Mouse (Mus musculus): ENCODE measurements at regions not wholly inside any gene's neighbourhood (a gene's known extent, or its start where the extent isn't known, plus 50 kb on each side); places are given as distances from the start of the nearest gene placed in this dataset.

DNA sequence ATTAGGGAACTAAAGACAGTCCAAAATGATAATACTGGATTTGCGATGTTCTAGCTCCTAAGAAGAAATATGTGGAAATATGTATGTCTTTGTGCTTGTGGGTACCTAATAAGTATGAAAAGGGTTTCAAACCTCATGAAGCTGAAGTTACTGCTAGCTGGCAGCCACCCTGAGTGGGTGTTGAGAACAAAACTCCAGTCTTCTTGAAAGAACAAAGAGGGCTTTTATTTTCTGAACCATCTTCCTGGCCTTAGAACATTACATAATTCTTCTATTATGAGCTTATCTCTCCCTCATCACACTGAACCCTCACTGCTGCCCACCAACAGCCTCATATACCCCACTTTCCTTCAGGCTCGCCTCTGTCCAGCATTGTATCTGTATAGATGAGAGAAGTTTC is 905.6 kb upstream of the Slc10a2 start:
- DNase-seq: no peak
- intact Hi-C loops (cut with DNase I): no loop called here

DNA sequence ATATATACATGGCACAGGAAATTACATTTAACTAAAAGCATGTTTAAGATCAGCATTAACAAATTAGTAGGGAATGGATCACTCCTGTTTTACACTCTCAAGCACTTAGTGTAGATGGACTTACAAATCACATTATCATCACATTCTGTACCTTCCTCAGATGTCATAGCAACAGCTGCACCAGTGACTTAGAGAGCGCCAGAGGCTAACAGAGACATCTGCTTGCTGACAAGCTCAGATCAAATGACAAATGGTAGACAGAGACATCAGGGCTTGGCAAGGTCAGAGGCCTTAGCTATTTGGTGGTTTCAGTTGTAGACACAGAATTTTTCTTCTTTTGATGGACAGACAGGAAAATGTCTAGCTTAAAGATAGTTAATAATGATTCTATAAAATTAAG is 897.5 kb upstream of the Slc10a2 start:
- intact Hi-C loops (cut with DNase I): no loop called here
- DNase-seq: no peak

DNA sequence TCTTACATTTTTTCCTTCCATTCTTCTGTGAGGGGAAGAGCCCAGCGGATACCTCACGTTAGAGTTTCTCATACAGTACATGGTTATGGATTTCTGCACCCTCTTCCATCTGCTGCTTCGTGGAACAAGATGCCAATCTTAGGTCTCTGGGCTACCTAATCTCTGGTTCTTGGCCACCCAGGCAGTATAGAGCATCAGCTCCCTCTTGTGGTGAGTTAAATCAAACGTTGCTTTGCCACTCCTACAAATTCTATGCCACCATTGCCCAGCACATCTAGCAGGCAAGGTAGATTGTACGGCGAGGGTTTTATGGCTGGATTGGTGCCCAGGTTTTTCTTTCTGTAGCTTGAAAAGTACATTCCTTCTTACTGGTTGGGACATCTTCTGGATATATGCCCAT is 889.7 kb upstream of the Slc10a2 start:
- intact Hi-C loops (cut with DNase I): loop anchor here (10.0 kb wide), 1 partner anchor 700 kb away; no protein-coding TSS in a partner anchor
- DNase-seq: no peak

DNA sequence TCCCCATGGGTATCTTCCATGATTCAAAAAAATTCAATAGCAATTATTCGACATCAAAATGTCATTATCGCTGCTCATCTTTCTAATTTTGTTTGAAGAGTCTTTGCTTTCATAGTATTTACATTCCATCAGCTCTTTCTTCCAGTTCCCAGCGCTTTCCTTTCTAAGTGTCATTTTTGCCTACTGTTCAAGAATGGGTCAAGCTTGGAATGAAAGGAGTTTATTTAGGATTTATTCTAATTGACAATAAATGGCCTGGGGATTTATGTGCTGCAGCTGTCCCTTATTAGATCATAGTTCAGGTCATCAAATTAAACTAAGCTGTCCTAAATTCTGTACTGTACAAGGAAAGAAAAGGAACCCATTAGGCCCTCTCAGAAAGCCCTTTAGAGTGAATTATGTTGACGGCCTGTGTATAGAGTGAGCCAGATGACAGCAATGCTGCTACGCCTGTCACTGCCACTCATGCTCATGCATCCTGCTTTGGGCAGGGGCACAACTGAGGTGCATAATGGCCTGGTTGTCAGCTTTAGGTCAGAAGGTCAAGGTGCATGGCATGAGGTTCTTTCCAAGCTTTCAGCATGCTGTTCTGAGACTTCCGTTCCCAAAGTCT is 860.4 kb upstream of the Slc10a2 start:
- intact Hi-C loops (cut with DNase I): no loop called here
- no peak for DNase-seq

DNA sequence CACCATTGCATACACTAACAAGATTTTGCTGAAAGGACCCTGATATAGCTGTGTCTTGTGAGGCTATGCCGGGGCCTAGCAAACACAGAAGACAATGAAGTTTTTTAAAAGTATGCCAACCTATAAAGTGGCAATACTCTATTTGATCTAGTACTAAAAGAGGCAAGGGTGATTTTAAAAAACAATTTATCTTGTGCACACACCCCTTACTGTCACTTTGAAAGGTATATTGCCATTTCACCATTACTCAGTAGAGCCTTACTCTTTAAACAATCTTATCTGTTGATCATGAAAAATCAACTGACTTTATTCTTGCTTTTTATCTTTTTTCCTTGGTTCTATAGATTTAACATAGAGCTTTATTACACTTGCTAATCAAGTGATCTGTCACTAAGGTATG is 859.1 kb upstream of the Slc10a2 start:
- intact Hi-C loops (cut with DNase I): no loop called here
- no peak for DNase-seq

DNA sequence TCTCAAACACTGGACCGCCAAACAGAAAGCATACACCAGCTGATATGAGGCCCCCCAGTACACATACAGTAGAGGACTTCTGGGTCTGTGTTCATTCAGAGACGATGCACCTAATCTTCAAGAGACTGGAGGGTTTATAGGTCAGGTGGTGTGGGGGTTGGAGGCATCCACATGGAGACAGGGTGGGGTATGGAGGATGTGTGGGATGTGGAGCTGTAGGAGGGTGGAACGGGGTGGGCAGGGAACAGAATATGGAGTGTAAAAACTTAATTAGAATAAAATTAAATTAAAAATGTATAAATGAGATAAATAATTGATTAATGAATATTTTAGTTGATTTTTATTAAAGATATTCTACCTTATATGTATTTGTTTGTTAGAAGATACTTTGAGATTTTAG is 832.9 kb upstream of the Slc10a2 start:
- no peak for DNase-seq
- intact Hi-C loops (cut with DNase I): no loop called here

DNA sequence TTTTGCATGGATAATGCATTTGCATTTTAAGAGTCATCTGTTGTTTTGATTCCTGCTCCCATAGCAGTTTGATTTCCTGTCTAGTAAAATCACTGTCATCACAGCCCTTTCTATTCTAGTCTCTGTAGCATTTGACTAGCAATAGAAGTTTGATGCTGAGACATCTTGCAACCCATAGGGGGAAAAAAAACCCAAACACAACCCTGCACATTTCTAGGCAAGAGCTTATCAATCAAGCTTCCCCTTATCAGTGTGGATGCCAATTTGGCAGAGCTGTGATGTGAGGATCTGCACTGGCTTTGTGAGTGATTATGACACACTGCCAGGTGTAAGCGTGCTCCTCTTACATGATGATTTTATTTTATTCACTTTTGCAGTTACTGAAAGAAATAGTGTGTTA is 813.0 kb upstream of the Slc10a2 start:
- DNase-seq: no peak
- intact Hi-C loops (cut with DNase I): no loop called here

All from heart, postnatal 10 days (tissue).